Mouse (Mus musculus) forelimb bud, embryonic 11.5 days (tissue): ENCODE data around the gene Prkra.
"Not testable (repeated sequence)": the region's sequence is repeated elsewhere in the genome, so short reads cannot be mapped to it uniquely, and the experiment has no call there.

Source experiments
- DNase-seq: peaks from one replicate; pipeline ENCODE4 v3.0.0-alpha.2; 2012; ENCODE audit warnings: low read depth, low spot score

Gene Prkra

DNA sequence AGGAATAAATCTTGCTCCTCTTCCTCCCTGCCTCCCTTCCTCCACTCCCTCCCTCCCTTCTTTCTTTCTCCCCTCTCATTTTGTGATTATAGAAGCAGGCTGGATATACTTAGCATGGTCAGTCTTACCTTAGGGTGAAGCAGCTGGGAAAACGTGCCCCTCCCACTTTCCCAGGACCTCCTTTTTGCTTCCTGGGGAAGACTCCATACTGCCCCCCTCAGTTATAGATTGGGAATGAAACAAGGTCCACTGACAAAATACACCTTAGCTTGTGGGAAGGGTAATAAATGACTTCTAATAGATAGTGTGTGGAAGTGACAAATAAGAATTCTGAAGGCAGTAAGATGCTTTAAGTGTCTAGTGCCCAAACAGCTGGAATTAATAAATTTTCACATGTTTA is 8.2 kb upstream of the Prkra start:
- DNase-seq, result peak; percentile 18

- DNase-seq, result no peak
Observed at GRCm38 (mm10) chr2:76655444-76655843, 7.6 kb upstream of the Prkra start.

- no peak for DNase-seq
Observed at GRCm38 (mm10) chr2:76654646-76655045, 6.8 kb upstream of the Prkra start.

GRCm38 (mm10) chr2:76653070-76653469 is 5.3 kb upstream of the Prkra start:
- DNase-seq, result no peak

DNA sequence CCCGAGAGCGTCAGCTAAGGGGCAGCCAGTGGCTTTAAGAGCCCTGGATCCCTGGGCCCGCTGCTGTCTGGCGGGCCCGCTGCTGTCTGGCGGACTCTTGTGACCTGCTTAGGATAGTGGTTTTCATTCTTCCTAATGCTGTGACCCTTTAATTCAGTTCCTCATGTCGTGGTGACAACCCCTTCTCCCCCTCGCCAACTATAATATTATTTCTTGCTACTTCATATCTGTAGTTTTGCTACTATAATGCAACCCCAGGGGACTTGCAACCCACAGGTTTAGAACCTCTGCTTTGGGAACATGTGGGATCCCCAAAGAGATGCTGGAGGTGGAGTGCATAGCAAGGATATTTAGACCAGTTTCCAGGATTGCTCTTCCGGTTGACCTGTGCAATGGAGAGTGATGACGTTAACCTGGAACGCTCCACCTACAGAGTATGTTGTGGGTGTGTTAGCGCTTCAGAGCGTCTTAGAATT is 889 bp upstream of the Prkra start:
- DNase-seq, result peak; percentile 48

- DNase-seq, result peak; percentile 48
Observed at GRCm38 (mm10) chr2:76647441-76647869, 360 bp downstream of the Prkra start.

DNA sequence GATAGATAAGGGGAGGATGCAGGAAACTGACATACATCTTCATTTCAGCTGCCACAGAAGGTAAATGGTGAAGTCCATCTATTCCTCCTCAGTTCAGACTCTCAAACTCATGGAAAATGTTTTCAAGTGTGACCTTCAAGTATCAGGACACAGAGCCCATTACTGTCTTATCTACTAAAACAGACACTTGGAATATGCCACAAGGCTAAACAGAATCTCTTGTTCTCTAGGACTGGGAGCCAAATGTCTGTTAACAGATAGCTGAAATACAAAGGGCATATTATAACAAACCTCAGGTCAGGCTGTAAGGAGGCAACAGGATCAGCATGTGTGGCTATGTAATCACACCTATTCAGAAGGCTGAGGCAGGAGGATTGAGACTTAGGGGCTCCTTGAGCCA is 4.0 kb downstream of the Prkra start:
- DNase-seq, result no peak

DNA sequence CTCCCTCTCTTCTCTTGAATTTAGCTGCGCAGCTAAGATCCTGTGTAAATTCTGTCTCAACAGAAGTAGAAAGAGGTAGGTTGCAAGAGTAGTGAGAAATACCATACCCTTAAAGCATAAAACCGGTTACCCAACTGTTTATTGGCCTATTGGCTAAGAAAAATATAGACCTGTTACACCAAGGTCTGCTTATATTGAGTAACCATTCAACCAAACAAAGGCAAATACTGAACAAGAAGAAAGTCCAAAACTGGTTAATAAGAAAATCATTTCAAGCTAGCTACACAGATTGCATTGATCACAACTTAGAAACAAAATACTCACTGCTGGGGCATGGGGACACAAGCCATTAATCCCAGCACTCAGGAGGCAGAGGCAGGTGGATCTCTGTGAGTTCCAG is 8.2 kb downstream of the Prkra start:
- no peak for DNase-seq

DNA sequence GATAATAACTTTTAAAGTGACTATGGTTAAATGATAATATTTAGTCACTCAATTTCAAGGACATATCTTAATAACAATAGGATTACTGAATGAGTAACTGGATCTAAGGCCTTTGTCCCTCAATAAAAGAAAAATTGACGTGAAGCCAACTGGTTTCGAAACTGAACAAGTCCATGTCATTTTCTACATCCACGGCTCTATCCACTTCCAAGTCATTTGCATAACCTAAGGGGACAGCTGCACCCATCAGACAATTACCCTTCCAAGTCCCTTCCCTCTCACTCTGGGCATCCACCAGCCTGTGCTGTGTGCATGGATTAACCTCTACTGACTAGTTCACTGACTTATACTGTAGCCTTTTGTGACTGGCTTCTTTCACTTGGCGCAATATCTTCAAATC is 16.2 kb downstream of the Prkra start:
- DNase-seq, result no peak

DNA sequence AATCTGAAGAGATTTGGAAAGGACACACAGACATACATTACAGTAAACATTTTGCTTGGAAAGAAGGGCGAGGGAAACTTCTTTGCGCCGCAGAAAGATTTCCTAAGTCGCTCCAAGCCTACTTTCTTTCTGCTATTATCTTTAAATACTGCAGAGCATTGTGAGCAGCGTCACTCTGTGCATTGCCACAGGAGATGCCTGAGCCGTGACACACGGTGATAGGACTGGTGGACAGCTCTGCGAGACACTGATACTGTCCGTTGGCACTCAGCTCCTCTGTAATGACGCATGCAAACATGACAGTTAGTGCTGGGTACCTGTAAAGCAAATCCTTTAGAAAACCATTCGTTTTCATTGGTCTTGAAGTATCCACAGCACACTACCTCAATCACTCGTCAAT is 17.5 kb downstream of the Prkra start:
- DNase-seq, result no peak

GRCm38 (mm10) chr2:76622316-76622715 is 25.5 kb downstream of the Prkra start:
- DNase-seq, result not testable (repeated sequence)

DNA sequence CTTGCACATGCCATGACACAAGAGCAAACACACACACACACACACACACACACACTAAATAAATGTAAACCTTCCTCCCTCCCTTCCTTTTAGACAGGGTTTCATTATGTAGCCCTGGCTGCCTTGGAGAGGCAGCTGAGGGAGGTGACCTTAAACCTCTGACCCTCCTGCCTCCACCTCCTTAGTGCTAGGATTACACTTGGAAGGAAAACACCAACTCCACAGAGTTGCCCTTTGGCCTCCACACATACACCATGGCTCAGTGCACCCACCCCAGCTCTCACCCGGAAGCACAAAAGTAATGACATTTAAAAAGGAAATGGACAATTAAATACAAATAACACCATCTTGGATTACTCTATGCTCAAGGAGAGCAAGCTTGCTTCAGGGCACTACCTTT is 26.1 kb downstream of the Prkra start:
- DNase-seq, result no peak

GRCm38 (mm10) chr2:76620188-76620587 is 27.6 kb downstream of the Prkra start:
- no peak for DNase-seq

GRCm38 (mm10) chr2:76618078-76618477 is 29.7 kb downstream of the Prkra start:
- peak; percentile 54 for DNase-seq

GRCm38 (mm10) chr2:76611996-76612395 is 35.8 kb downstream of the Prkra start:
- no peak for DNase-seq

DNA sequence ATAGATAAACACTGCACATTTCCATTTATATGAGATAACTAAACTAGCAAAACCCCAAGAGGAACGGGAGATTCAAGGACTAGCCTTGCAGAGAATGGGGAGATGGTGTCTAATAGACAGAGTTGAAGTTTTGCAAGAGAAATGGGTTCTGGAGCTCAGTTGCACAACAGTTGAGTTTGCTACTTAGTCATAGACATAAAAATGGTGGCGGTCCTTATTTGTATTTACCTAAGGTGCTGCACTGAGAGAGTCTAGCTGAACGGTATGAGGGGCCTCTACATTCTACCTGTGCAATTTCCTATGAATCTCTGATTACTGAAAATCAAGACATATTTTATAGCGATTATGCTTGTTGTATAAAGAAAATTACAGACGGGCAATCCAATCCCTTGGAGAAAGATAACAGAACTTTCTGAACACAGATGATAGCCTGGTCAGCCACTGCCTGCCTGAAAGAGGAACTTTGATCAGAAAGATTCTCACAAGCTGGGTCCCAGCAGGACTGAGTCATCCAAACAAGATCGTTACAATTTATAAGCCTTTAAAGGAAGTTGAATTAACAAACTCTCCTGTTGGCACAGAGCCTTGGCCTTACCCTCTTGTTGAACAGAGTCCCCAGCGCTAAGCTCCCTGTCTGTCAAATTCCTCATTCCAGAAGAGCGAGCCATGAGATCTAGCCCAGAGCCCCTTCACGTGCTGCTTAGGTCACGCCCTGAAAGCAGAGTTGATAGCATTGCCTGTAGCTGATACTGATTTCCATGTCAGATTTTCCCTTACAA is 37.3 kb downstream of the Prkra start:
- no peak for DNase-seq

DNA sequence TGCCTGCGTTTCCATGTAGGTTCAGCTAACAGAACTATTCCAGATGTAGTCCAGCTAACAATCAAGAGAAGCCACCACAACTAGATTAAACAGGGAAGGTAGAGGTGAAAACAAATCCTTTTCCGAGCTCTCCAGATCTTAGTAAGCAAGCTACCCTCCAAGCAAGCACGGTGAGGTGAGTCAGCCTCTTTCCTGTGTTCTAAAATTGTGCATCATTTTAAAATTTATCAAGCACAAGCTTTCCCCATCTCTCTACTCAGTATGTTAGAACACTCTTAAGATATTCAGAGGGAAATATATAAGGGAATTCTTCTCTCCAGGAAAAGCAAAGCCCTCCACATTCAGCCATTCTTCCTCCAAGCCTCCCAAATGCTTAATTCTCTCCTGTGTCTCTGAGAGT is 41.1 kb downstream of the Prkra start:
- DNase-seq, result no peak

DNA sequence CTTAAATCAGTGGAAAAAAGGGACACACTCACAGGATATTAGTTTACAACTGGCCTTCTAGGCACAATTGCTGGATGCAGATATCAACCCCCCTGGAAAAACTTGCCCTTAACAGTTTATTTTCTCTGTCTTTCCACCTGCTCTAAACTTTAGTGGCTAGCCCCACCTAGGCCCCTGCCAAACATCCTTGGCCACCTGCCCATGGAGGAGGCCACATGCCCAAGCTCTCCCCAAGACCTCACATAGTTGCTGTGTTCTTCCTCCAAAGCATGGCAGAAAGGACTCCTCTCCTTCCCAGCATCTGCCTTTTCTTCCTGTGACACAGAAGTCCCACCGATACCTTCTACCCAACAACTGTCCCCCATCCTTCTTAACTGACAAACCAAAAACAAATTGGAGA is 45.6 kb downstream of the Prkra start:
- no peak for DNase-seq

GRCm38 (mm10) chr2:76599214-76599613 is 48.6 kb downstream of the Prkra start:
- DNase-seq, result no peak

- no peak for DNase-seq
Observed at GRCm38 (mm10) chr2:76597521-76597920, 50.3 kb downstream of the Prkra start.

GRCm38 (mm10) chr2:76592401-76592924 is 55.4 kb downstream of the Prkra start:
- no peak for DNase-seq

GRCm38 (mm10) chr2:76590221-76590620 is 57.6 kb downstream of the Prkra start:
- DNase-seq, result no peak

DNA sequence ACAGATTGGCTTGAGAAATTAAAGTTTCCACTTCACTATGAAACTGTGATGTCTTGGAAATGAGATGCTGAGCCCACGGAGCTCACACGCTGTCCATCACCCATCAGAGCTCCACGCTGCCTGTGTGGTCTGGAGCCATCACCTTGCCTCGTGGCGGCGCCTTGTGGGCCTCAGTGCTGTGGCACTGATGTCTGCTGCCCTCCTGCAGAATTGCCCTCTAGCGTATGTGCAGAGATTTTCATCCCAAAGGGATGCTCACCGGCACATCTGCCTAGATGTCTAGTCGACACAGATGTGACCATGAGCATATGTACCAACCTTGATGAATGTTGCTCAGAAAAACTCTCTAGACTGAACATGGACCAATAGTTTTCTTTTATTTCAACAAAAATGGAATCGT is 60.9 kb downstream of the Prkra start:
- DNase-seq, result no peak
